In the genomic region with DNA sequence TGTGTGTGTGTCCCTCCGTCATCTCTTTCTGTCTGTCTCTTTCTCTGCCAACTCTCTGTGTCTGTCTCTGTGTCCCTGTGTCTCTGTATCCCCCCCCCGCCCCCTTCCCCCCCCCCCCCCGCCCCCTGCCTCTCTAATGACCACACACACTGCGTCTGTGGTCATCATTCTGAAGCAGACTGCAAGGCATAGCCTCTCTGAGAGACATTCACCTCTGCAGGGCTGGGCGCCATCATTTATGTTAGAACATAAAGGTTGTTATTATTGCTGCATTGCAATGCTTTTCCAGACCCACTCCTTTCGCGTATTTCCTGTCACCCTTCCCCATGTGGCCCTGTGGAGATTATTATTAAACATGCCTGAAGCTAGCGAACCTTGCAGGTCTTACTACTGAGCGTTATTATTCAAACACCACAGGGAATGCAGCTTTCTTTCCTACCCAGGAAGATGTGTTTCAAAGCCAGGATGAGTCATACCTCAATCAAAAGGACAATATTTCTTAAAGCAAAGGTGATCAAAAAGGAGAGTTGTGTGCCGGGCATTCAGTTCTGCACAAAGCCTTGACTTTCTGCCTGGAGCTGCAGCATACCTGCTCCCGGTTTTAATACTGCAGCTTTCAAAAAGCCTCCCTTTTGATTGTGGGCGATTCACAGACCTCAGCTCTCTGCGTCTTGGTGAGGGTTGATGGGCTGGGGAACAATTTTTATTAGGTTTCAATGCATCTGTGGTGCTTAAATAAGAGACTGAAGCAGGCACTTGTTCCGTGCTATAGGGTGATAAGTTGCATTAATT, we compare ENCODE assay signal across 14 mouse cellular contexts.
DNase-seq lines count a peak whose midpoint lies in the region; ATAC-seq and TF ChIP-seq lines count a peak whose summit lies in the region.
"Had no signal": no experiment of that assay in that cellular context is flagged by ENCODE, and none has a peak within 500 bp of the region (broad histone marks: within the 10 kb centered on the region; RNA-seq: fewer than 3 reads in every experiment).

No protein-coding gene starts in this region.

- H3K4me3 ChIP-seq in lung, embryonic 14.5 days (ENCODE audit: low read depth, low read length): no peak overlapping the region
- H3K4me3 ChIP-seq in hindbrain, embryonic 13.5 days: no peak overlapping the region
- no peak overlapping the region for H3K4me3 ChIP-seq in stomach, embryonic 14.5 days (ENCODE audit: low read depth, low read length)
- H3K4me3 ChIP-seq: embryonic facial prominence, embryonic 12.5 days had no signal

- peak; percentile 21 for DNase-seq in lung, embryonic 14.5 days
- DNase-seq in lung, postnatal 4 days: no peak
- DNase-seq in mesoderm, embryonic 11.5 days (ENCODE audit: low read depth, low spot score): peak; percentile 17
- DNase-seq in urinary bladder, postnatal 25 days (ENCODE audit: low spot score): no peak
- no peak for DNase-seq in left cerebral cortex, adult 11 months (ENCODE audit: low spot score)
- DNase-seq in left cerebral cortex, adult 18-20 months (ENCODE audit: low spot score in 2 of 2): no peak
- DNase-seq: adrenal gland, postnatal 36 days; cerebellum, adult 8-10 months; gastrocnemius, postnatal 10 days; thymus, postnatal 36 days had no signal

- H3K4me1 ChIP-seq in lung, embryonic 14.5 days (ENCODE audit: insufficient read depth): no peaks in the 10 kb centered on the region
- peaks cover 21% of the 10 kb centered on the region for H3K4me1 ChIP-seq in hindbrain, embryonic 13.5 days (replicated peaks)
- 0 out of 2 replicates have a peak, but pooled peaks cover 3% of the 10 kb centered on the region for H3K4me1 ChIP-seq in stomach, embryonic 14.5 days (ENCODE audit: control insufficient read depth, insufficient read depth, low read length)

- no peak overlapping the region for H3K27ac ChIP-seq in lung, embryonic 14.5 days (ENCODE audit: low read depth)
- H3K27ac ChIP-seq in hindbrain, embryonic 13.5 days: peak overlapping the region; percentile 69
- 0 out of 2 replicates have a peak overlapping the region, but pooled peaks have one; percentile 10 for H3K27ac ChIP-seq in stomach, embryonic 14.5 days (ENCODE audit: low read length)
- H3K27ac ChIP-seq: embryonic facial prominence, embryonic 12.5 days had no signal

- TF ChIP-seq CTCF in lung, embryonic 14.5 days (IDR thresholded peaks at IDR 0.05; ENCODE audit: low read depth): no peak

- no peaks in the 10 kb centered on the region for H3K36me3 ChIP-seq in lung, embryonic 14.5 days (ENCODE audit: insufficient read depth)
- no peaks in the 10 kb centered on the region for H3K36me3 ChIP-seq in hindbrain, embryonic 13.5 days
- H3K36me3 ChIP-seq in stomach, embryonic 14.5 days (ENCODE audit: control insufficient read depth, insufficient read depth, low read length): no peaks in the 10 kb centered on the region
- H3K36me3 ChIP-seq: embryonic facial prominence, embryonic 12.5 days had no signal

- H3K4me2 ChIP-seq in lung, embryonic 14.5 days: no peak overlapping the region
- H3K4me2 ChIP-seq in hindbrain, embryonic 13.5 days: peak overlapping the region; percentile 23
- no peak overlapping the region for H3K4me2 ChIP-seq in stomach, embryonic 14.5 days (replicated peaks; ENCODE audit: low read depth, low read length)
- H3K4me2 ChIP-seq: embryonic facial prominence, embryonic 12.5 days had no signal

- WGBS in lung, embryonic 14.5 days: 50% methylated on average over 12 of the region's 14 CpGs
- WGBS in hindbrain, embryonic 13.5 days: 37% methylated on average over 10 of the region's 14 CpGs
- WGBS in stomach, embryonic 14.5 days: 51% methylated on average over 13 of the region's 14 CpGs

- no peaks in the 10 kb centered on the region for H3K9me3 ChIP-seq in lung, embryonic 14.5 days (ENCODE audit: low read depth, low read length)
- H3K9me3 ChIP-seq in hindbrain, embryonic 13.5 days: no peaks in the 10 kb centered on the region
- no peaks in the 10 kb centered on the region for H3K9me3 ChIP-seq in stomach, embryonic 14.5 days (ENCODE audit: control insufficient read depth, low read depth, low read length)
- H3K9me3 ChIP-seq: embryonic facial prominence, embryonic 12.5 days had no signal

- ATAC-seq in lung, embryonic 14.5 days (ENCODE audit: insufficient read depth): 0 out of 2 replicates have a peak, but pooled peaks have one; percentile 38
- ATAC-seq in hindbrain, embryonic 13.5 days (ENCODE audit: low FRiP score): no peak
- ATAC-seq in stomach, embryonic 14.5 days (ENCODE audit: insufficient number of reproducible peaks, insufficient read depth, low FRiP score, low read depth): no peak

- H3K9ac ChIP-seq in lung, embryonic 14.5 days: no peak overlapping the region
- no peak overlapping the region for H3K9ac ChIP-seq in hindbrain, embryonic 13.5 days
- no peak overlapping the region for H3K9ac ChIP-seq in stomach, embryonic 14.5 days (replicated peaks; ENCODE audit: low read depth, low read length)
- H3K9ac ChIP-seq: embryonic facial prominence, embryonic 12.5 days had no signal

- H3K27me3 ChIP-seq in lung, embryonic 14.5 days (ENCODE audit: insufficient read depth, low read length): no peaks in the 10 kb centered on the region
- H3K27me3 ChIP-seq in hindbrain, embryonic 13.5 days: no peaks in the 10 kb centered on the region
- no peaks in the 10 kb centered on the region for H3K27me3 ChIP-seq in stomach, embryonic 14.5 days (ENCODE audit: control insufficient read depth, insufficient read depth, low read length)
- H3K27me3 ChIP-seq: CH12.LX; embryonic facial prominence, embryonic 12.5 days had no signal

Comparison
In these comparisons a context has a peak if more than half of its experiments do, and no peak if none do; other contexts are left out.
1. DNase-seq: peak in lung, embryonic 14.5 days (single experiment) and mesoderm, embryonic 11.5 days (single experiment); none in lung, postnatal 4 days (0 of 2), urinary bladder, postnatal 25 days (single experiment), left cerebral cortex, adult 11 months (single experiment) and left cerebral cortex, adult 18-20 months (0 of 2).